Mouse (Mus musculus) retina, postnatal 1 day (tissue): ENCODE measurements around the gene Fbln7.

Source experiments
- DNase-seq: peaks from one replicate; pipeline ENCODE4 v3.0.0-alpha.2; 2012

Gene Fbln7

GRCm38 (mm10) chr2:128862636-128863035 lies at the start of gene Fbln7:
Gene Fbln7 (plus strand): TSS chr2:128862981.
- no peak for DNase-seq

- DNase-seq = no peak
Observed at GRCm38 (mm10) chr2:128816311-128816710, 46.5 kb upstream of the Fbln7 start.

GRCm38 (mm10) chr2:128816916-128817315 lies 45.9 kb upstream of the Fbln7 start:
- DNase-seq = peak; percentile 5

- DNase-seq = no peak
Observed at GRCm38 (mm10) chr2:128817387-128817785, 45.4 kb upstream of the Fbln7 start.

- peak; percentile 97 for DNase-seq
Observed at GRCm38 (mm10) chr2:128817786-128818681, 44.7 kb upstream of the Fbln7 start, which contains the start of gene Tmem87b. Gene Tmem87b (plus strand): TSS chr2:128818118.

GRCm38 (mm10) chr2:128818956-128819643 lies 43.7 kb upstream of the Fbln7 start:
- DNase-seq = no peak

GRCm38 (mm10) chr2:128820631-128821030 lies 42.1 kb upstream of the Fbln7 start:
- no peak for DNase-seq

GRCm38 (mm10) chr2:128823893-128824292 lies 38.9 kb upstream of the Fbln7 start:
- no peak for DNase-seq

GRCm38 (mm10) chr2:128827787-128828186 lies 35.0 kb upstream of the Fbln7 start:
- DNase-seq = no peak

- DNase-seq = no peak
Observed at GRCm38 (mm10) chr2:128832611-128833010, 30.2 kb upstream of the Fbln7 start.

- DNase-seq = no peak
Observed at GRCm38 (mm10) chr2:128833035-128833434, 29.7 kb upstream of the Fbln7 start.

- no peak for DNase-seq
Observed at GRCm38 (mm10) chr2:128833435-128833834, 29.3 kb upstream of the Fbln7 start.

GRCm38 (mm10) chr2:128837531-128837930 lies 25.2 kb upstream of the Fbln7 start:
- DNase-seq = peak; percentile 56

- DNase-seq = no peak
Observed at GRCm38 (mm10) chr2:128838611-128839010, 24.2 kb upstream of the Fbln7 start.

- DNase-seq = no peak
Observed at GRCm38 (mm10) chr2:128839501-128839900, 23.3 kb upstream of the Fbln7 start.

- no peak for DNase-seq
Observed at GRCm38 (mm10) chr2:128842437-128842836, 20.3 kb upstream of the Fbln7 start.

- DNase-seq = no peak
Observed at GRCm38 (mm10) chr2:128850036-128850435, 12.7 kb upstream of the Fbln7 start.

- no peak for DNase-seq
Observed at GRCm38 (mm10) chr2:128856673-128857072, 6.1 kb upstream of the Fbln7 start.

GRCm38 (mm10) chr2:128858962-128859361 lies 3.8 kb upstream of the Fbln7 start:
- no peak for DNase-seq

- peak; percentile 21 for DNase-seq
Observed at GRCm38 (mm10) chr2:128859861-128860260, 2.9 kb upstream of the Fbln7 start.

- DNase-seq = peak; percentile 76
Observed at GRCm38 (mm10) chr2:128863777-128864331, 1.1 kb downstream of the Fbln7 start.

- DNase-seq = no peak
Observed at GRCm38 (mm10) chr2:128865061-128865460, 2.3 kb downstream of the Fbln7 start.

GRCm38 (mm10) chr2:128871656-128872055 lies 8.9 kb downstream of the Fbln7 start:
- DNase-seq = no peak

- no peak for DNase-seq
Observed at GRCm38 (mm10) chr2:128872256-128872655, 9.5 kb downstream of the Fbln7 start.
